Mouse (Mus musculus) embryo, embryonic 10 days (tissue): Measurements from ENCODE around the gene Tuba1a.
A peak's percentile ranks its signal among the peaks of the same experiment; 100 is the strongest.
"Not testable (repeated sequence)": the region's sequence is repeated elsewhere in the genome, so short reads cannot be mapped to it uniquely, and the experiment has no call there.

Experiments
- DNase-seq: peaks from one replicate; pipeline ENCODE4 v3.0.0-alpha.2; 2015; ENCODE audit warnings: low spot score

Gene Tuba1a

GRCm38 (mm10) chr15:98954425-98955253, 1.1 kb upstream of the Tuba1a start:
- DNase-seq: peak; percentile 68

GRCm38 (mm10) chr15:98952751-98953400, 627 bp downstream of the Tuba1a start:
- peak; percentile 88 for DNase-seq

- DNase-seq: peak; percentile 23
These were observed 1.4 kb downstream of the Tuba1a start for GRCm38 (mm10) chr15:98952063-98952455.

- DNase-seq: not testable (repeated sequence)
These were observed 2.1 kb downstream of the Tuba1a start for GRCm38 (mm10) chr15:98951122-98952062.

- DNase-seq: no peak
These were observed 4.0 kb downstream of the Tuba1a start for GRCm38 (mm10) chr15:98949607-98949892.

- DNase-seq: no peak
These were observed 4.5 kb downstream of the Tuba1a start for GRCm38 (mm10) chr15:98948857-98949606.

GRCm38 (mm10) chr15:98948382-98948781, 5.1 kb downstream of the Tuba1a start:
- no peak for DNase-seq

GRCm38 (mm10) chr15:98947884-98948283, 5.6 kb downstream of the Tuba1a start:
- peak; percentile 39 for DNase-seq

- no peak for DNase-seq
These were observed 10.4 kb downstream of the Tuba1a start for GRCm38 (mm10) chr15:98943133-98943532.

- no peak for DNase-seq
These were observed 11.4 kb downstream of the Tuba1a start for GRCm38 (mm10) chr15:98942081-98942480.

- no peak for DNase-seq
These were observed 12.0 kb downstream of the Tuba1a start for GRCm38 (mm10) chr15:98941539-98941938.

- no peak for DNase-seq
These were observed 12.7 kb downstream of the Tuba1a start for GRCm38 (mm10) chr15:98940816-98941215.

- peak; percentile 92 for DNase-seq
These were observed 19.2 kb downstream of the Tuba1a start, which contains the start of gene Tuba1b for GRCm38 (mm10) chr15:98934217-98934839. Gene Tuba1b (minus strand): TSS chr15:98934565.

GRCm38 (mm10) chr15:98933833-98934216, 19.7 kb downstream of the Tuba1a start:
- DNase-seq: peak; percentile 98

- DNase-seq: peak; percentile 38
These were observed 20.4 kb downstream of the Tuba1a start for GRCm38 (mm10) chr15:98933004-98933671.

- peak; percentile 28 for DNase-seq
These were observed 22.5 kb downstream of the Tuba1a start for GRCm38 (mm10) chr15:98930998-98931397.

GRCm38 (mm10) chr15:98930017-98930734, 23.3 kb downstream of the Tuba1a start:
- DNase-seq: peak; percentile 27

GRCm38 (mm10) chr15:98928598-98929240, 24.8 kb downstream of the Tuba1a start:
- peak; percentile 92 for DNase-seq

GRCm38 (mm10) chr15:98927566-98927965, 25.9 kb downstream of the Tuba1a start:
- DNase-seq: no peak
